Mouse (Mus musculus): ENCODE results near the gene Hhat. TPM values are rescaled to one million over a fixed set of nuclear protein-coding genes. Genes with fewer than 3 reads are reported as not detected.

Hhat gene
- total RNA-seq, 2 experiments from 2014 or later, result 1.6 to 3.3 TPM

- no peak for DNase-seq
Measured at GRCm38 (mm10) chr1:192650586-192650985, 120.4 kb downstream of the Hhat start.

- no peak for DNase-seq
Measured at GRCm38 (mm10) chr1:192650023-192650422, 121.0 kb downstream of the Hhat start.

DNA sequence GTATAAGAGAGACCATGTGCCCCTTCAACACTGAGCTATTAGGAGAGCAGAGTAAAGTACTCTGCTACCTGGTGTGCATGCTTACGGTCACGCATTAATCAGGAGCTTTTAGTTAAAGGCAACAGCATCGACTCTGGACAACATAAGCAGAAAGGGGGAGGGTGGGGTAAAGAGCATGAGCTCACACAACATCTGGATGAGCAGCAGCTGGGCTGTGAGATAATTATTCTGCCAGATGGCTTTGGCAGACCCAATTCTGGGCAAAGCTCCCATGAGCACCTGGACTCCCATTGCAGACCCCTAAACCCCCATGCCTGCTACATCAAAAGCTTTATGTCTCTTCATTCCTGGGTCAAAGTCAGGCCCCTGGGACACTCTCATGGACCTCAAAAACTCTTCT, 121.8 kb downstream of the Hhat start:
- DNase-seq, result no peak

- no peak for DNase-seq
Measured at GRCm38 (mm10) chr1:192647361-192647760, 123.7 kb downstream of the Hhat start.

DNA sequence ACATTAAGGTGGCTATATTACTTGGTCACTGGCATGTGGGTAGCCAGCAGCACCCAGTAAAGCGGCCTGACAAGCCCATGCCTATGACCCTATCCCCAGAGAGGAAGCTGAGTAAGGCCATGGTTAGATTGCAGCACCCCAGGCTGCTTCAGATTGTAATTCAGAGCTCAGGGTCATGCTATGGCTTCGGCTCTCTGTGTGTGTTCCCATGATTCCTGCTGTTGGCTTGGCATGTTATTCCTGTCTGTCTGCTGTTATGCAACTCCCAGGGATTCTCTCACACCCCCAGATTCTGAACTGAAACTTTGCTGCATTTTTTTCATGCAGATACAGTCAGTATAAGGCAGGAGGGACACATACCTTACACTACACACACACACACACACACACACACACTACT, 128.9 kb downstream of the Hhat start:
- no peak for DNase-seq

DNA sequence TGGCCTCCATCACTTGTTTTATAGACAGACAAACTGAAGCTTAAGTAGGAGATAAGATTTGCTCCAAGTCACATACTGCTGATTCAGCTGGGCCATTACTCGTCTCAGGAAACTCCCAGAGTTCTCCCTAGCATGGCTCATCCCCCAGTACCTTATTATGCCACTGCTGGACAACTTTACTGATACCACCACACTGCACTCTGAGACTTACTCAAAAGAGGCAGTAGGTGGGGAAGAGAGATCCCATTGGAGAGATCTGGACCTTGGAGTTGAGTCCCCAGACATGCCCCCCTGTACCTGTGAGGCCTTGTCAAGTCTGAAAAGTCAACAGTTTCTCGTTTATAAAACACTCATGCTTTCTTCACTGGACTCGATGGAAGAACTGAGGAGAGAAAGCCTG, 131.8 kb downstream of the Hhat start:
- DNase-seq, result no peak

- DNase-seq, result no peak
Measured at GRCm38 (mm10) chr1:192621843-192622242, 149.2 kb downstream of the Hhat start.

DNA sequence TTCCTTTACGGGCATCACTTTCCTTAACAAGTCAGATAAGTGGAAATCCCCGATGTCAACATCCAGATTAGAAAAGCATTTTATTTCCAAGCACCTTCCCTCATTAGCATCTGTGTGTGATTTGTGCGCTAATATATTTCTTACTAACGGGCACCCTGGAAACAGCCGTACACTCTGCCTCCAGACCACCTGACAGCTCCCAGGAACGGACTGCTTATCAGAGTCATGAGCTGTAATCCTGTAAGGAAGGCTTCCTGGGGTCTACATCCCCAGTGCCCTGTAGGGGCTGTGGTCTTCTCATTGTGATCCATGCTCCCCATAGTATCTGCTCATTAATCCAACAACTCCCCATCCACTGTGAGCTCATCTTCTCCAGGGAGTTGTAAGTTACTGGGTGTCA, 157.8 kb downstream of the Hhat start:
- no peak for DNase-seq

DNA sequence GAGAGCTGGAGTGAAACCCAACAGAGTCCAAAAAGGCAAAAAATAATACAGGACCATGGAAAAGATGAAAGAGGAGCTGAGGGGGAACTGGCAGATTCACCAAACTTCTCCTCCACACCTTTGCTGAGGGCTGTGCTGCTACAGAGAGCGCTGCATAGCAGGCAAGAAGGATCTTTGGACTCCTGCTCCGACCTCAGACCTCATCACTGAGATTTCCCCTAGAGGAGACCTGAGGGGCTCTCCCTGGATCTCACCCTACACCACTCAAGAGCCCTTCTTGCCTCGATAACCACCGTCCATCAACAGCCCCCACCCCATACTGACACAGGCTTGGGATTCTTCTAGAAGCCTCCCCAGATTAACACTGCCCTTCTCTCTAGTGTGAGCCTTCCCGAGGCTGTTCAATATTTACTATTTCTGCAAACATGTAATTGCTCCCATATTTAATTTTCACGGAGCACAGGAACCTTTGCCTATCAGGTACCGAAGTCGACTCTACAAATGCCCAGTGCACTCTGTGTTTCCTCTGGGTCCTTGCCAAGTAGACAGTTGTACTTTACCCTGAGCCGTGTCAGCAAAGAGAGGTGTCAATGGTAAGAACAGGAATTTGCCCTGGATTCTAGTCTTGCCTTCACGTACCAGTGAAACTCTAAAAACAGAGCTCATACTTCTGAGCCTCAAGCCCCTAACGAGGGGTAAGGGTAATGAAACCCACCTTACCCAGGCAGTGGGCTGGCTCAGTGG, 158.9 kb downstream of the Hhat start:
- peak; percentile 8 to 29 for DNase-seq

DNA sequence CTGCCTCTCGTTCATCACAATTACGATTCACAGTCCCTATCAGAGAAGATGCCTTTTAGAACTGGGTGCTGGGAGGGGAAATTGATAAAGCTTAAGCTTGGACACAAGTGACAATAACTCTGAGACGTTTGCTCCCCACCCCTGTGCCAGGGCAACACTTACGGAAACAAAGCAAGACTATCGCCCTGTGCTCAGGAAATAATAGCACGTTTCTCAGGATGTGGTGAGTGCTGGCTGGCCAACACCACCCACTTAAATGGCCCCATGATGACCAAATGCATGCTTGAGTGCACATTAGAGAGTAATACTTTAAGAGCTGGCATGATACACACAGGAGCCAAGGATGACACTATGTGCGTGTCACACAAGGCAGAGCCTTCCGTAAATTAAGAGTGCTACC, 164.1 kb downstream of the Hhat start:
- no peak for DNase-seq

DNA sequence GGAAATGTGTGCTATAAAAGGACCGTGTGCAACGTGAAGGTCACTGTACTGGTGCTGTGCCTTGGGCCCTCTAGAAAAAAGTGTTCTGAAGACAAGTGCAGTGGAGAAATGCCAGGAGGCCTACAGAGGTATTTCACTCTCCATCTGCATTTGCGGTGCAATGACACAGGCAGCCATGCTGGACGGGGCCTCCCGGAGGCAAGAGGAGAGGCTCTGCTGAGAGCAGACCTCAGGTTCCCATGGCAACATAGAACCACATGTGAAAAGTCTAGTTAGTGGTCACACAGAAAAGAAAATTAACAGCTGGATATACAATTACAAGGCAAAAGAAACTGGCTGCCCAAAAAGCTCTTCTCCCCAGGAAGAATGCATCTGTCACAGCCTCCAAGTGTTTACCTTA, 166.6 kb downstream of the Hhat start:
- no peak for DNase-seq

GRCm38 (mm10) chr1:192603556-192603955, 167.5 kb downstream of the Hhat start:
- DNase-seq, result no peak

DNA sequence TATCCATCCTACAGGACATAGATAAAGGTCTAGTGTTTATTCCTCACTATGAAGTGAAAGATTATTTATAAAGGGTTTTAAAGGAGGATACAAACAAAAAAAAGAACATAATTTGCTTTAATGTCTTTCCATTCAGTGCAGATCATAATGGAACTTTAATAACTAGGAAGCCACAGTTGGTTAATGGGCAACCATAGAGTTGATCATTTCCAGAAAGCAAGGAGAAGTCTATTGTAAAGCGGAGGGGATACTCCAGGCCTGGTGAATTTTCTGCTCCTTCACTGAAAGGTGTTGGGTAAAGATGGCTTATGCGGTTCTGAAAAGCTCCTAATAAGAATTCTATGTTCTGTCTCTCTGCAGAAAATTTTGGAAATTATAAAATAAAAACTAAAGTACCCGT, 169.8 kb downstream of the Hhat start:
- DNase-seq, result no peak

GRCm38 (mm10) chr1:192599746-192600145, 171.3 kb downstream of the Hhat start:
- DNase-seq, result no peak

GRCm38 (mm10) chr1:192598380-192598779, 172.6 kb downstream of the Hhat start:
- peak; percentile 69 to 89 for DNase-seq

DNA sequence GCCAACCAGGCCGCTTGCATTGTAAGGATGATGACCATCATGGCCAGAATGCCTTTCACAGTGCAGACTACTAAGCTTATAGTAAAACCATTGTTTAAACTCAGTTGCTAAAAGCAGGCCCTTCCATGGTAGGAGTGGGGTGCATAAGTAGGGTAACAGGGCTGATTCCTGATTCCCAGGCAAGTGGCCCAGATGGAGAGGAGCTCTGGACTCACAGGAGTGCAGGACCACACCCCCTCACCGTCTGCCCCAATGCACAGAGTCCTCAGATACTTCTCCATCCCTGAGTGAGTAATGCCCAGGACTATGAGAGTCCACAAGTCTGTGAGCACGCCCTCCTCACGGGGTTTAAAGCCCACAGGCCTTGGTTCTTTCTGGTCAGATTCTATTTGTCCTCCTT, 175.6 kb downstream of the Hhat start:
- DNase-seq, result no peak

DNA sequence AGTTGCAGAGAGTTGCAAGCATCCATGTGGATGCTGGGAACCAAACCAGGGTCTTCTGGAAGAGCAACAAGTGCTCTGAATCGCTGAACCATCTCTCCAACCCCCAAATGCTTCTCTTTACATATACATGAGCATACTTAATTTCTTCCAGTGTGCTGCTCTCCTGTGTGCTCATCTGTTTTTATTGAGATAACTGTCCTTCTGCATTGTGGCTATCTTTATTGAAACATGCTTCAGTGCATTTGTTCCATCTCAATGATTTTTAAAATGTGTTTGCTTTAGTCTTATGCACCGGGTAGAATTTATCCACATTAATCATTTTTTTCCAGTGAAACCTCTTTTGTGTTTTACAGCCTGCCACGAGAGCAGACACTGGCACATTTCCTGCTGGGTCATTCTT, 177.5 kb downstream of the Hhat start:
- no peak for DNase-seq

DNA sequence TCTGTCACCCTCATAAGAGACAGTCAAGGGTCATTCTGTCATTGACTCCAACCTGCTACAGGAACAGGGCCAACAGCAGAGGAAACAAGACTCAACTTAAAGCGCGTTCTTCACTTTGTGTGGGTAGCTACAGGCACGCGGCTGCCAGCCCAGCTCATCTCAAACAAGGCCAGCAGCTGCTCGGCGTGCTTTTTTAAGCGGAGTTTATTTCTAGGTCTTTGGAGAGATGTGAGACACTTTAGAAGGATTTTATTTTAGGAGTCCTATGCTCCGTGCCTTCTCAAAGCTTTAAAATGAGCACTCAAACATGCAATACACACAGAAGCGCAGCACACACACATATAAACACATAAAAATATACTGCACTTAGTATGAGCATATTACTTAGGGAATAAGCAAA, 183.6 kb downstream of the Hhat start:
- DNase-seq, result no peak

DNA sequence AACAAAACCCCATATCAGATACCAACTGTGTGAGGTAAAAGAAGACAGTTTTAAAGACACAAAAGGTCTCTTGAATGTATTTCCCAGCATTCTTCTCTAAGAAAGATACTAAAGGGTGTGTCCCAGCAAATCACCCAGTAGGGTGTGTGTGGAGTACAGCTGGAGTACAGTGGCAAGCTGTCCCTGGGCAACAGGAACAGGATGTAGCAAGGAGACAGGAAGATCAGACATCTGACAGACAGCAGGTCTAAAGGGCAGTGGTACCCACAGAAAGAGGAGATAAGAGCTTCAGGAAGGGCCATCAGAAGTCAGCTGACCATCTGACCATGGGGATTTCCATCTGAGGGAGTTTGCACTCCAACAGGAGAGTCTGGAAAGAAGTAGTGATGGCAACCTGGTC, 185.7 kb downstream of the Hhat start:
- DNase-seq, result no peak

GRCm38 (mm10) chr1:192582921-192583320, 188.1 kb downstream of the Hhat start:
- DNase-seq, result no peak

- DNase-seq, result no peak
Measured at GRCm38 (mm10) chr1:192564691-192565090, 206.3 kb downstream of the Hhat start.

DNA sequence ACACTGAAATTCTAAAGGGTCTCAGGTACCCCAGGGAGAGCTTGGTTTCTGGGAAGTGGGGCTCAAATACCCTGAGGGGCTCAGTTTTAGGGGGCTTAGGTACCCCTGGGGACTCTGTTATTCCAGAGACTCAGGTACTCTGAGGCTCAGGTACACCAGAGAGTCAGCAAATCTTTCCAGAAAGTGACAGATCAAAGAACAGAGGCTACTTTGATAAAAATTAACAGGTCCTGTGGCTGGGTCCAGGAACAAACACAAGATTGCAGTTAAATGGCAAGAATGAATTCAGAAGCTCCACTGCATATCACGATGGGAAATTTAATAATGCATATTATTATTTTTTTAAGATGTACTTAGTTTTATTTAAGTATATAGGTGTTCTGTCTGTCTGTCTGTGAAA, 211.7 kb downstream of the Hhat start:
- DNase-seq, result no peak

DNA sequence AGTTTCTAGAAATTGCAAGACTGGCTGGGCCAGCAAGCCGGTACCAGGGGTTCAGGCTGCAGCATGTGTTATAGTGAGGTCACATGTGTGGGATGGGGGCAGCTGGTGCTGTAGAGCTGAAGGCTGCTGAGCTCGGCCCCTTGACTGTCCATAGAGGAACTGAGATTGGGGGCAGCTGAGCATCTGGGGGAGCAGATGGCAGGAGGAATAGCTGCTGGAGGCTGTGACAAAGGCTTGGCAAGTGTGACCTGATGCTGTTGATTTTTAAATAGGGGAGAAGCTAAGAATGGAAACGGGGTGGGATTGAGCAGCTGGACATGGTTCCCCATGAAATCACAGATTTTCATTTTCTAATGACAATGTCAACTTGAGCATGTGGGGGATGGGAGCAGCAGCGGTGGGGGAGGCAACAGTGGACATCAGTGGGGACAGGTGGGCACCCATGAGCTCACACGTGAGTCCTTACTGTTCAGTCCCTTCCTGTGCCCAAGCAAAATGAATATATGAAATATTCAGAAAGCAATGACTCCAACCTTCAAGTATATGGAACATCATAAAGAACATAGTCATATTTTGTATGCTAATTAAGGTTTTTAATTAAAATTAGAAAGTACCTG, 212.9 kb downstream of the Hhat start:
- DNase-seq, result no peak

DNA sequence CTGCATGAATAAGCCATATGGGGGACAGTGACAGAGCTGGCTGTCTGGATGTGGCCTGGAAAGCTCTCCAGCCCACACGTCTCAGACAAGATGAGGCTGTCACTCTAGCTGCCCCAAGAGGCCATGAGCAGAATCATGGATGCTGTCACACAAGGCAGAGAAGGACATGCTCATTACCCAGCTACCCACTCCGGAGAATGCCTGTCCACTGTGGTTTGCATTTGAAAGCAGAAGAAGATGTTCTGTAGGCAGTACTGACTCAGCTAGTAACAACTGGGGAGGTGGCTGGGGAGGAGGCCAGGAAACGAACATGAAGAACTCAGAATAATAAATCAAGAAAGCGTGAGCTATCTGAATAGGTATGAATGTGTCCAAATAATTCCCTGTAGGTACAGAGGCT, 215.5 kb downstream of the Hhat start:
- DNase-seq, result no peak

All from heart, adult 18-20 months (tissue).